In genomic region chr7:35395734-35396456, GRCm38 (mm10) we compare ENCODE assay signal across 8 mouse cellular contexts. TPM values are rescaled to one million over a fixed set of nuclear protein-coding genes. Genes with fewer than 3 reads are reported as not detected.
DNase-seq lines count a peak whose midpoint lies in the region; ATAC-seq lines count a peak whose summit lies in the region.

No protein-coding gene starts in this region.

- H3K4me1 ChIP-seq in forebrain, embryonic 13.5 days, result peaks cover 24% of the 10 kb centered on the region
- peaks cover 19% of the 10 kb centered on the region for H3K4me1 ChIP-seq in limb, embryonic 10.5 days

- peak; percentile 8; the same call in 1 of the 2 replicates for ATAC-seq in forebrain, embryonic 13.5 days

- H3K4me2 ChIP-seq in forebrain, embryonic 13.5 days, result peak overlapping the region; percentile 83

- no peaks in the 10 kb centered on the region for H3K9me3 ChIP-seq in forebrain, embryonic 13.5 days (replicated peaks)
- no peaks in the 10 kb centered on the region for H3K9me3 ChIP-seq in limb, embryonic 10.5 days (replicated peaks)

- H3K9ac ChIP-seq in forebrain, embryonic 13.5 days, result peak overlapping the region; percentile 69

- peak overlapping the region; percentile 68 for H3K4me3 ChIP-seq in forebrain, embryonic 13.5 days
- H3K4me3 ChIP-seq in limb, embryonic 10.5 days, result peak overlapping the region; percentile 76

- peaks cover 46% of the 10 kb centered on the region for H3K36me3 ChIP-seq in forebrain, embryonic 13.5 days (ENCODE audit: poor library complexity, severe bottlenecking)
- H3K36me3 ChIP-seq in limb, embryonic 10.5 days, result peaks cover 59% of the 10 kb centered on the region

- DNase-seq in right cerebral cortex, postnatal 4 days, result peak; percentile 32
- no peak for DNase-seq in right cerebral cortex, postnatal 36 days (ENCODE audit: low spot score in 2 of 2)
- DNase-seq in c-Kit-positive CD71-positive TER-119-positive erythroid progenitor cells, embryonic 14.5 days (ENCODE audit: low spot score), result peak; percentile 44
- DNase-seq in limb, embryonic 10.5 days (ENCODE audit: low spot score), result no peak
- DNase-seq in neural tube, embryonic 10.5 days (ENCODE audit: extremely low spot score, low spot score), result peak; percentile 19
- DNase-seq in right cerebral cortex, postnatal 14 days, result no peak
- DNase-seq in layer of hippocampus, adult 8-10 months (ENCODE audit: low spot score in 2 of 2), result no peak

- no peak overlapping the region for H3K27ac ChIP-seq in forebrain, embryonic 13.5 days
- peak overlapping the region; percentile 64 for H3K27ac ChIP-seq in limb, embryonic 10.5 days

- no peaks in the 10 kb centered on the region for H3K27me3 ChIP-seq in forebrain, embryonic 13.5 days
- no peaks in the 10 kb centered on the region for H3K27me3 ChIP-seq in limb, embryonic 10.5 days (ENCODE audit: low read depth, poor library complexity, severe bottlenecking)

- WGBS in forebrain, embryonic 13.5 days, result 15% methylated on average over 17 of the region's 17 CpGs
- WGBS in limb, embryonic 10.5 days, result 12% methylated on average over 17 of the region's 17 CpGs

RNA-seq across cellular contexts. Expression of gene Faap24, which starts 0.7 kb away (rescaled TPM):
- polyA plus RNA-seq in forebrain, embryonic 13.5 days (2015; fragmentation: Nextera tagmentation; extraction: Ambion mirVana), result 27.8 and 28.2 TPM in 2 replicates
- polyA plus RNA-seq in limb, embryonic 10.5 days (2016; fragmentation: Nextera tagmentation; extraction: Ambion mirVana), result 18.2 and 18.7 TPM in 2 replicates
- 1 to 10 TPM; 4.0 to 5.9 (median 5.6) TPM for total RNA-seq in layer of hippocampus, adult 8-10 months (2022)

RNA-seq across cellular contexts. Expression of gene Cep89, which starts 0.9 kb away (rescaled TPM):
- polyA plus RNA-seq in forebrain, embryonic 13.5 days (2015; fragmentation: Nextera tagmentation; extraction: Ambion mirVana), result 50.6 and 52.3 TPM in 2 replicates
- 59.0 and 64.4 TPM in 2 replicates for polyA plus RNA-seq in limb, embryonic 10.5 days (2016; fragmentation: Nextera tagmentation; extraction: Ambion mirVana)
- total RNA-seq in layer of hippocampus, adult 8-10 months (2022), result 10 to 100 TPM; 14.4 to 31.0 (median 19.2) TPM

RNA-seq across cellular contexts. Expression of gene Slc7a9, which starts 52.7 kb away (rescaled TPM):
- polyA plus RNA-seq in forebrain, embryonic 13.5 days (2015; fragmentation: Nextera tagmentation; extraction: Ambion mirVana), result 0.18 TPM in 1 of 2 replicates, not detected in the other
- polyA plus RNA-seq in limb, embryonic 10.5 days (2016; fragmentation: Nextera tagmentation; extraction: Ambion mirVana), result 0.11 and 0.19 TPM in 2 replicates
- not detected for total RNA-seq in layer of hippocampus, adult 8-10 months (2022)

Comparison
In these comparisons a context has a peak if more than half of its experiments do, and no peak if none do; other contexts are left out.
1. DNase-seq: peak in right cerebral cortex, postnatal 4 days (single experiment), c-Kit-positive CD71-positive TER-119-positive erythroid progenitor cells, embryonic 14.5 days (single experiment) and neural tube, embryonic 10.5 days (single experiment); none in right cerebral cortex, postnatal 36 days (0 of 2), limb, embryonic 10.5 days (single experiment), right cerebral cortex, postnatal 14 days (single experiment) and layer of hippocampus, adult 8-10 months (0 of 2).